Mouse (Mus musculus) megakaryocyte, embryonic 14.5 days (primary cell): ENCODE data around the gene Junb.

Source experiments
- FLI1 ChIP-seq: IDR thresholded peaks from 2 replicates; pipeline ENCODE4 v1.6.1; 2012; ENCODE audit warnings: low read length, inconsistent platforms, mixed read lengths
- GATA1 ChIP-seq: IDR thresholded peaks from 3 replicates; pipeline ENCODE4 v1.6.1; 2012; ENCODE audit warnings: mixed read lengths, low read length, inconsistent platforms, borderline replicate concordance

DNA sequence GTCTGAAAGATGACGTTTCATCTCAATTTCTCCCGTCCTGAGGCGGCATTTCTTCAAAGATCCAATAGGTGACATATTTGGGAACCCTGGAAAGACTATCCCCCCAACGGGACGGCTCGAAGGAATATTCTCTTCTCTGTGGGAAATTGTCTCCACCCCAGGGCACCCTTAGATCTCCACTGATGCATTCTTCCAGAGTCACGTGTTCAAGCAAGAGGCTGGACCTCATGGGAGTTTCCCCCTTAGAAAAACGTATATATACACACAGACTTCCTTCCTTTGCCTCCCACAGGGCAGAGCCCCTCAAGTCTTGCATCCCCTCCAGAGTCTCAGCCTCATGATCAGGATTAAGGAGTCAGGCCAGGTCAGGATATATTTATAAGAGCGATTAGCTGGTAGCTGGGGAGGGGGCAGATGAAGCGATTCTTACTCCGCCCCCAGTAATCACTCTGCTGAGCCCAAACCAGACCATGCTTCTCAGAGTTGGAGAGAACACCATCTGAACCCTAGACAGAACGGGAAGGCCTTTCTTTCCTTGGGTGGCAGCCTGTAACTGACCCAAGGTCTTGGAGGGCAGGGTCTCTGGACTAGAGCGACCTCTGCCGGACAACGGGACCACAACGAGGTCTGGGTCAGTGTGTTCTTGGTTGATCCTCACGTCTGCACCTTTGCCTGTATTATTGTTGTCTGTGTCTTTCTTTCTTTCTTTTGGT is 31.8 kb downstream of the Junb start, which contains the start of gene Rtbdn:
- TF ChIP-seq GATA1 (no peak), FLI1 (no peak)
